Mouse (Mus musculus): ENCODE results near the gene Ginm1.

GRCm38 (mm10) chr10:7833377-7834165 lies 40.9 kb upstream of the Ginm1 start:
- TF ChIP-seq GATA1 (IDR thresholded peaks at IDR 0.05; ENCODE audit: low read length) (no peak), TAL1 (IDR thresholded peaks at IDR 0.05; ENCODE audit: low read length) (no peak)
